Mouse (Mus musculus) telencephalon, adult 2 months (tissue): ENCODE results near the gene Gpld1.

ENCODE experiments used
- DNase-seq: peaks from one replicate; pipeline ENCODE4 v3.0.0-alpha.2; 2011; ENCODE audit warnings: low read depth, low spot score

Gene Gpld1

GRCm38 (mm10) chr13:25020540-25020892 is 77.6 kb downstream of the Gpld1 start:
- no peak for DNase-seq

- no peak for DNase-seq
Observed at GRCm38 (mm10) chr13:25022386-25022785, 79.4 kb downstream of the Gpld1 start.

- DNase-seq = no peak
Observed at GRCm38 (mm10) chr13:25023129-25023528, 80.2 kb downstream of the Gpld1 start.

- peak; percentile 28 for DNase-seq
Observed at GRCm38 (mm10) chr13:25024655-25025054, 81.7 kb downstream of the Gpld1 start.

GRCm38 (mm10) chr13:25026409-25027113 is 83.6 kb downstream of the Gpld1 start:
- DNase-seq = no peak

GRCm38 (mm10) chr13:25027114-25027425 is 84.1 kb downstream of the Gpld1 start:
- DNase-seq = no peak

- DNase-seq = no peak
Observed at GRCm38 (mm10) chr13:25039488-25039887, 96.5 kb downstream of the Gpld1 start.
